Mouse (Mus musculus): ENCODE results near the gene Srd5a1. TPM values are rescaled to one million over a fixed set of nuclear protein-coding genes. Genes with fewer than 3 reads are reported as not detected.

The Srd5a1 gene
- polyA plus RNA-seq, 1 experiment from 2014 or later = 8.7 TPM

DNA sequence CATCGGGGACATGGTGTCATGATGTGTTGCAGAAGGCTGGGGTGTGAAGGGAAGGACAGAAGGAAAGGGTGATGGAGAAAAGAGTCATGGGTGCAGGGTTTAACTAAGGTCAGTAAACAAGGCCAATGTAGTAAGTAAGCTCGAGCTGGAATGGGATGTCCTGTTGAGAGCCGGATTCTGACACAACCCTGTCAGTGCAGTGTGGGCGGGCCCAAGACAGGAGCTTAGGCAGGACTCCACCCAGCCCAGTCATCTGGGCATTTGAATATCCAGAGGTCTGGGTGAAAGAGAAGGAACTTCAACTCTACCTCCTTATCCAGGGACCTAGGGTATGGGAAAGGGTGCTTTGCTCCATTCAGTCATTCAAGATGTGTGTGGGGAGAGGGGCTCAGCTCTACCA is 72.9 kb downstream of the Srd5a1 start:
- Histone ChIP-seq H3K4me3 (ENCODE audit: control insufficient read depth in 1 of 2, insufficient read depth in 1 of 2, low read depth in 1 of 2, low read length in 2 of 2) (no peak overlapping the region), H3K27me3 (ENCODE audit: control insufficient read depth, insufficient read depth, low read length) (no peaks in the 10 kb centered on the region), H3K36me3 (ENCODE audit: control insufficient read depth, insufficient read depth, low read length) (no peaks in the 10 kb centered on the region), H3K4me2 (ENCODE audit: low read length) (no peak overlapping the region), H3K4me1 (ENCODE audit: control insufficient read depth in 2 of 2, insufficient read depth in 2 of 2, low read length in 2 of 2) (peaks cover 30 to 61% of the 10 kb centered on the region in 2 experiments), H3K27ac (replicated peaks in 1 of 2; ENCODE audit: control insufficient read depth in 1 of 2, insufficient read depth in 1 of 2, low read depth in 2 of 2, low read length in 2 of 2) (peak overlapping the region; percentile 15 to 41; a peak in 2 of 4 replicates), H3K9ac (ENCODE audit: low read length) (no peak overlapping the region; the same call in 1 of the 2 replicates), H3K9me3 (ENCODE audit: control insufficient read depth, low read length) (no peaks in the 10 kb centered on the region)
- no peak for ATAC-seq (ENCODE audit: insufficient number of reproducible peaks, insufficient read depth, low FRiP score, low read depth)
- 16% methylated on average over 4 of the region's 4 CpGs for WGBS

DNA sequence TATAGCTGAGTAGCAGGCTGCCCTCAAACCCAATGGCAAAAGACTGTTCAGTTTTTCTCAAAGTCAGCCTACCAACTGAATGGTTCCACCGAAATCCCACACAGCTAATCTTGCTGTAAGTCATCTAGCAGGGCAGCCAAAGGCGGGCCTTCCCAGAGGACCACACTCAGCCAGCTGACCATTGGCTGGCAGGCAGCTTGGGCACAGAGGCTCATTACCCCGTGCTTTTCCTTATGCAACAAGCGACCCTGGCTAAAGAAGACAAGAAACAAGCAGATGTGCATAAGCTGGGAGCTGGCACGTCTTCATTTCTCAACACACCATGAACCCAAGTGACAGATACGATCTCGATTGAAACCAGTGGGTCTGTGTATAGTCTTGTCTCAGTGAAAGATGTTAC is 73.9 kb downstream of the Srd5a1 start:
- Histone ChIP-seq H3K9me3 (ENCODE audit: control insufficient read depth, low read length) (no peaks in the 10 kb centered on the region), H3K4me3 (ENCODE audit: control insufficient read depth in 1 of 2, insufficient read depth in 1 of 2, low read depth in 1 of 2, low read length in 2 of 2) (no peak overlapping the region), H3K27me3 (ENCODE audit: control insufficient read depth, insufficient read depth, low read length) (no peaks in the 10 kb centered on the region), H3K27ac (replicated peaks in 1 of 2; ENCODE audit: control insufficient read depth in 1 of 2, insufficient read depth in 1 of 2, low read depth in 2 of 2, low read length in 2 of 2) (no peak overlapping the region), H3K36me3 (ENCODE audit: control insufficient read depth, insufficient read depth, low read length) (no peaks in the 10 kb centered on the region), H3K9ac (ENCODE audit: low read length) (no peak overlapping the region), H3K4me1 (ENCODE audit: control insufficient read depth in 2 of 2, insufficient read depth in 2 of 2, low read length in 2 of 2) (peaks cover 25 to 56% of the 10 kb centered on the region in 2 experiments), H3K4me2 (ENCODE audit: low read length) (no peak overlapping the region)
- no peak for ATAC-seq (ENCODE audit: insufficient number of reproducible peaks, insufficient read depth, low FRiP score, low read depth)
- 79% methylated on average over 7 of the region's 7 CpGs for WGBS

DNA sequence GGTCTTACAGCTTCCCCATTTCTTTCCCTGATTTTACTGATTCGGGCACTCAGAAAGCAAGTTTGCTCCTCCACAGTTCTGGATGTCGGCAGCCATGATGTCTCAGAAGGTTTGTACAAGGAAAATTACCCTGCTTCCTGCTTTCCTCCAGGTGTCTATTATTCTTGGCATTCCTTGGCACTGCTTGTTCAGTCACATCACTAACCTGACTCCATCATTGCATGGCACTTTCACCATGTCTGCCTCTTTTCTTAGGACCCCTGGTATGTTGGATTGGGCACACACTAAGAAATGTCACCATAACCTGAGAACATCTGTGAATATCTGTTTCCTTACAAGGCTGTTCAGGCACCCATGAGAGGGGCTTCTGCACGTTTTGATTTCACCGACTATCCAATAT is 75.2 kb downstream of the Srd5a1 start:
- no peak for ATAC-seq (ENCODE audit: insufficient number of reproducible peaks, insufficient read depth, low FRiP score, low read depth)
- 0 out of 4 replicates have a peak overlapping the region, but pooled peaks of 1 of the 2 experiments have one; percentile 97 for H3K27ac ChIP-seq (replicated peaks in 1 of 2; ENCODE audit: control insufficient read depth in 1 of 2, insufficient read depth in 1 of 2, low read depth in 2 of 2, low read length in 2 of 2)
- no peak overlapping the region for H3K4me3 ChIP-seq (ENCODE audit: control insufficient read depth in 1 of 2, insufficient read depth in 1 of 2, low read depth in 1 of 2, low read length in 2 of 2)
- H3K9ac ChIP-seq (ENCODE audit: low read length) = peak overlapping the region; percentile 99; the same call in 1 of the 2 replicates
- peaks cover 28 to 57% of the 10 kb centered on the region in 2 experiments for H3K4me1 ChIP-seq (ENCODE audit: control insufficient read depth in 2 of 2, insufficient read depth in 2 of 2, low read length in 2 of 2)
- no peaks in the 10 kb centered on the region for H3K9me3 ChIP-seq (ENCODE audit: control insufficient read depth, low read length)
- WGBS = 75% methylated on average over 4 of the region's 4 CpGs
- H3K36me3 ChIP-seq (ENCODE audit: control insufficient read depth, insufficient read depth, low read length) = no peaks in the 10 kb centered on the region
- no peaks in the 10 kb centered on the region for H3K27me3 ChIP-seq (ENCODE audit: control insufficient read depth, insufficient read depth, low read length)
- peak overlapping the region; percentile 97 for H3K4me2 ChIP-seq (ENCODE audit: low read length)

DNA sequence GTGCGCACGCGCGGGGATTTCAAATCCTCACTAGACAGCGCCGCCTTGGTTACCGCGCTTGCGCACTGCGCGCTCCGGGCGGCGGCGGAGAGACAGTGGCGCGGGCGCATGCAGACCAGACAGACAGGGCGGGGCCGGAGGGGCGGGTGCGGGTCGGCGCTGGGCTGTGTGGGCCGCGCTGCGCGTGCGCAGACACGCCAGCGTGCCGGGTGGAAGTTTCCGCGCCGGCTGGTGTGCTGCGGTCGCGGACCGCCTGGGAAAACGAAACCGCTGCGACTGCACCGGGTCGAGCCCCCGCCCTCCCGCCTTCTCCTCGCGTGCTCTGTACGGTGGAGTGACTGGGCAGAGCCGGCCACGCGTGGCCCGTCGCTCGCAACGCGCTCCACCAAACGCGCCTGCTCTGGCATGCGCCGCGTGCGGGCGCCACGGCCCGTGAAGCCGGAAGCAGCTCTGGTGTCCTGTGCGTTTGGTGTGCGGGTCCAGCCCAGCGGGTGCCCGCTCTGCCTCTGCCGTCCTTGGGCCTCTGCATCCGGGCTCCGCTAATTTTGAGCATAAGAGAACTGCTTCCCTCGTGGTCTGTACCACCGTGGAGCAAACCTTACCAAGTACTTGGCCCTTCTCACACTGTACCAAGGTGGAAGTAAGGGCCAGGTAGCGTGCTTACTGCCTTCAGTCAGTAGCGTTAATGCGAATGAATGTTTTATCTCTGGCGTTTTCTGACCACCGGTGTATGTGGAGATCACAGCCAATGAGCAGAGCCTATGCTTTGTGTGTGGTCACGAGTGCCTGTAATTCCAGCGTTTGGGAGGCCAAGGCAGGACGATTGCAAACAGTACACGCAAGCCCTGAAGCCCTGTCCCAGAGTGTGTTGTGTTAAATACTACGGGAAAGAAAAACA is 76.3 kb downstream of the Srd5a1 start:
- WGBS = under 1% methylated on average over 85 of the region's 86 CpGs
- H3K4me2 ChIP-seq (ENCODE audit: low read length) = peak overlapping the region; percentile 97
- peak overlapping the region; percentile 97 to 98 for H3K27ac ChIP-seq (replicated peaks in 1 of 2; ENCODE audit: control insufficient read depth in 1 of 2, insufficient read depth in 1 of 2, low read depth in 2 of 2, low read length in 2 of 2)
- H3K4me1 ChIP-seq (ENCODE audit: control insufficient read depth in 2 of 2, insufficient read depth in 2 of 2, low read length in 2 of 2) = peaks cover 33 to 56% of the 10 kb centered on the region in 2 experiments
- no peaks in the 10 kb centered on the region for H3K27me3 ChIP-seq (ENCODE audit: control insufficient read depth, insufficient read depth, low read length)
- ATAC-seq (ENCODE audit: insufficient number of reproducible peaks, insufficient read depth, low FRiP score, low read depth) = peak; percentile 93
- peak overlapping the region; percentile 99 for H3K9ac ChIP-seq (ENCODE audit: low read length)
- peak overlapping the region; percentile 84 to 97 for H3K4me3 ChIP-seq (ENCODE audit: control insufficient read depth in 1 of 2, insufficient read depth in 1 of 2, low read depth in 1 of 2, low read length in 2 of 2)
- H3K36me3 ChIP-seq (ENCODE audit: control insufficient read depth, insufficient read depth, low read length) = peaks cover 4% of the 10 kb centered on the region; the same call in 1 of the 2 replicates
- H3K9me3 ChIP-seq (ENCODE audit: control insufficient read depth, low read length) = no peaks in the 10 kb centered on the region

DNA sequence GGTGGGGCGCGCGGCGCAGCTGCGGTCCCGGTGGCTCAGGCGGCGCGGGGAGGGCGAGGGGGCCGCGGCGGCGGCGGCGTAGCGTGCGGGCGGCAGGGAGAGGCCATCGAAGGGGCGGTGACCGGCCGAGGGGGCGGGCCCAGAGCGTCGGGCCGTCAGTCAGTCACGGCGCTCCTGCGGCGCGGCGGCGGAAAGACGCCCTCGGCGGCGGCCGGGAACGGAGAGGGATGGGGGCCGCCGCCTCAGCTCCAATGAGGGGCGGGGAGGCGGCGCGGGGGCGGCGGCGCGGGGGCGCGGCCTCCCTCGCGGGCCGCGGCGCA is 76.9 kb downstream of the Srd5a1 start, which contains the start of gene Tent4a:
Tent4a (minus strand) TSS at position 284 of the 320 bp plus-strand sequence.
- Histone ChIP-seq H3K27ac (replicated peaks in 1 of 2; ENCODE audit: control insufficient read depth in 1 of 2, insufficient read depth in 1 of 2, low read depth in 2 of 2, low read length in 2 of 2) (peak within 1 kb of the TSS; percentile 97 to 98), H3K9ac (ENCODE audit: low read length) (peak within 1 kb of the TSS; percentile 99), H3K4me3 (ENCODE audit: control insufficient read depth in 1 of 2, insufficient read depth in 1 of 2, low read depth in 1 of 2, low read length in 2 of 2) (peak within 1 kb of the TSS; percentile 84 to 97), H3K36me3 (ENCODE audit: control insufficient read depth, insufficient read depth, low read length) (peaks cover 6% of the 10 kb centered on the region; the same call in 1 of the 2 replicates), H3K4me2 (ENCODE audit: low read length) (peak within 1 kb of the TSS; percentile 97), H3K27me3 (ENCODE audit: control insufficient read depth, insufficient read depth, low read length) (no peaks in the 10 kb centered on the region), H3K9me3 (ENCODE audit: control insufficient read depth, low read length) (no peaks in the 10 kb centered on the region), H3K4me1 (ENCODE audit: control insufficient read depth in 2 of 2, insufficient read depth in 2 of 2, low read length in 2 of 2) (peaks cover 28 to 50% of the 10 kb centered on the region in 2 experiments)
- ATAC-seq (ENCODE audit: insufficient number of reproducible peaks, insufficient read depth, low FRiP score, low read depth) = peak; percentile 83
- WGBS = under 1% methylated on average over 44 of the region's 57 CpGs

DNA sequence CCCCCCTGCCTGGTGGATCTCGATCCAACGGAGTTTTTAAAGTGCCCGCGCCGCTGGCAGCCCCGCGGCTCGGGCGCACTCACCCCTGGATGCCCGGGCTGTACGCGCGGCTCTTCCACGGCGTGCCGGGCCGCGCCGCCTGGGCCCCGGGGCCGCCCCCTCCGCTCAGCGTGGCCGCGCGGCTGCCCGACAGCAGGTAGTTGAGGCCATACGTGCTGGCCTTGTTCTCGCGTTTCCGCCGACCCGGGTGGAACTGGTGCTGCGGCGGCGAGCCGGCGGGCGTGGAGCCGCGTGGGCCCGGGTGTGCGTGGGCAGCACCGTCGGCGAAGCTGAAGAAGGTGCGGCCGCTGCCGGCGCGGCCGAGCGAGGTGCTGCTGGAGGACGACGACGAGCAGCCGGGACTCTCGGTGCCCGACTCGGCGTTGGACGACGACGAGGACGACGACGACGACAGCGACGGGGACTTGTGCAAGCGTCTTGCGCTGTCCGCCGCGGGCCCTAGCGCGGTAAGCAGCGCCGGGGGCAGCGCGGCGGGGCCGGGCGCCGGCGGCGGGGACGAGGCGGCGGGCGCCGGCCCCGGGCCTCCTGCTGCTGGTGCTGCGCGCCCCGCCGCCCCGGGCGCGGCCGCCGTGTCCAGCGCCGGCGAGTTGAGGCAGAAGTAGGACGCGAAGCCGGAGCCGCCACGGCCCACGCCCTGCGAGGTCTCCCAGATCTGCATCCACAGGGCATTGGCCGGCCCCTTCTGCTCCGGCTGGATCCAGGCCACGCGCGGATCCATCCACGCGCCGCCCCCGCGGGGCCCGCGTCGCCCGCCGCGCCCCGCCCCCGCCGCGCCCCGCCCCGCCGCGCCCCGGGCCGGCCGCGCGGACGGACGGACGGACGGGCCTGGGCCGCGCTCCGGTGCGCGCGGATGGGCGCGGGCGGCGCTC is 77.6 kb downstream of the Srd5a1 start, which contains the start of gene Nsun2:
Nsun2 (plus strand) TSS at position 342 of the 929 bp plus-strand sequence.
- WGBS = under 1% methylated on average over 125 of the region's 155 CpGs
- Histone ChIP-seq H3K27ac (replicated peaks in 1 of 2; ENCODE audit: control insufficient read depth in 1 of 2, insufficient read depth in 1 of 2, low read depth in 2 of 2, low read length in 2 of 2) (peak within 1 kb of the TSS; percentile 84 to 97), H3K9ac (ENCODE audit: low read length) (peak within 1 kb of the TSS; percentile 92), H3K27me3 (ENCODE audit: control insufficient read depth, insufficient read depth, low read length) (no peaks in the 10 kb centered on the region), H3K4me1 (ENCODE audit: control insufficient read depth in 2 of 2, insufficient read depth in 2 of 2, low read length in 2 of 2) (peaks cover 25 to 47% of the 10 kb centered on the region in 2 experiments), H3K4me3 (ENCODE audit: control insufficient read depth in 1 of 2, insufficient read depth in 1 of 2, low read depth in 1 of 2, low read length in 2 of 2) (peak within 1 kb of the TSS; percentile 63 to 97), H3K4me2 (ENCODE audit: low read length) (peak within 1 kb of the TSS; percentile 76), H3K9me3 (ENCODE audit: control insufficient read depth, low read length) (no peaks in the 10 kb centered on the region), H3K36me3 (ENCODE audit: control insufficient read depth, insufficient read depth, low read length) (peaks cover 6% of the 10 kb centered on the region; the same call in 1 of the 2 replicates)
- ATAC-seq (ENCODE audit: insufficient number of reproducible peaks, insufficient read depth, low FRiP score, low read depth) = peak; percentile 9; the same call in 1 of the 2 replicates

DNA sequence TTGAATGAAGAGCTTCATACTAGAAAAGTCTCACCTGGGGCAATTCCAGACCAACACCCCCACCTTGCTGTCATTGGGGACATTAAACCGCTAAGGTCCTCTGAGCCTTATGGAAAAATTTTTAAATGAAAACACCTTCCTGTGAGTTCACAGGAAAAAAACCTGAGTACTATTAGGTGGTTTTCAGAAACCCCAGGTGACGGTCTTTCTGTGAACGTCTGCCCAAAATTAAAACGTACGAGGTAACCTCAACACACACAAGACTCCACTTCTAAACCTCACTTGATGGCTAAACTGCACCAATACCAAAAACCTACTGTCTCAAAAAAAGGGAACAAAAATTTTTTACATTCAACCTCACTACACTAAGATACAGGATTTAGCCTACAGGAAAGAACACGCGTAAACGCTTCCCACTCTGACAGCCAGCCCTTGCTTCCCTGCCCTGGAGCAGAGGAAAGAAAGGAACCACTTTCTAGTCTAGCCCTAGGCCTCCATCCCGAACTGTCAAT is 78.3 kb downstream of the Srd5a1 start:
- peak overlapping the region; percentile 76 for H3K4me2 ChIP-seq (ENCODE audit: low read length)

More for the DNA sequence above, 78.3 kb downstream of the Srd5a1 start:
- under 1% methylated on average over 9 of the region's 9 CpGs for WGBS
- no peak for ATAC-seq (ENCODE audit: insufficient number of reproducible peaks, insufficient read depth, low FRiP score, low read depth)
- H3K27ac ChIP-seq (replicated peaks in 1 of 2; ENCODE audit: control insufficient read depth in 1 of 2, insufficient read depth in 1 of 2, low read depth in 2 of 2, low read length in 2 of 2) = peak overlapping the region; percentile 84 to 97; a peak in 3 of 4 replicates
- peaks cover 6% of the 10 kb centered on the region; the same call in 1 of the 2 replicates for H3K36me3 ChIP-seq (ENCODE audit: control insufficient read depth, insufficient read depth, low read length)
- no peaks in the 10 kb centered on the region for H3K9me3 ChIP-seq (ENCODE audit: control insufficient read depth, low read length)
- peak overlapping the region; percentile 63 to 97 for H3K4me3 ChIP-seq (ENCODE audit: control insufficient read depth in 1 of 2, insufficient read depth in 1 of 2, low read depth in 1 of 2, low read length in 2 of 2)
- H3K4me1 ChIP-seq (ENCODE audit: control insufficient read depth in 2 of 2, insufficient read depth in 2 of 2, low read length in 2 of 2) = peaks cover 25 to 47% of the 10 kb centered on the region in 2 experiments
- H3K27me3 ChIP-seq (ENCODE audit: control insufficient read depth, insufficient read depth, low read length) = no peaks in the 10 kb centered on the region
- H3K9ac ChIP-seq (ENCODE audit: low read length) = peak overlapping the region; percentile 92

Data from heart, embryonic 14.5 days (tissue).